Mouse (Mus musculus) intestine, embryonic 14.5 days (tissue): Measurements from ENCODE around the gene Rmdn2. TPM values are rescaled to one million over a fixed set of nuclear protein-coding genes. Genes with fewer than 3 reads are reported as not detected.

Experiments
- ATAC-seq: fragments of 200-750 bp; cut with Nextera tagmentation; replicated peaks from 2 replicates; pipeline ENCODE4 v1.8.0; 2017; ENCODE audit warnings: low read depth, moderate number of reproducible peaks, moderate TSS enrichment, moderate library complexity; ENCODE audit not compliant: low FRiP score, low TSS enrichment
- DNase-seq: peaks from one replicate; pipeline ENCODE4 v3.0.0-alpha.2; 2018; ENCODE audit warnings: low spot score
- H3K27ac ChIP-seq: fragments of 300-500 bp; sonication (generic); 2 replicates; pipeline ENCODE4 v1.5.1; 2014; ENCODE audit warnings: low read depth, mild to moderate bottlenecking, control low read depth
- H3K27me3 ChIP-seq: fragments of 300-500 bp; sonication (generic); replicated peaks from 2 replicates; pipeline ENCODE4 v1.6.1; 2014; ENCODE audit warnings: low read length, control low read depth; ENCODE audit not compliant: control insufficient read depth, insufficient read depth
- H3K36me3 ChIP-seq: fragments of 300-500 bp; sonication (generic); 2 replicates; pipeline ENCODE4 v1.6.1; 2014; ENCODE audit warnings: low read length, control low read depth; ENCODE audit not compliant: control insufficient read depth, insufficient read depth
- H3K4me1 ChIP-seq: fragments of 300-500 bp; sonication (generic); replicated peaks from 2 replicates; pipeline ENCODE4 v1.6.1; 2014; ENCODE audit warnings: low read length, control low read depth, mixed read lengths; ENCODE audit not compliant: control insufficient read depth, insufficient read depth
- H3K4me2 ChIP-seq: fragments of 300-500 bp; sonication (generic); 2 replicates; pipeline ENCODE4 v1.6.1; 2014; ENCODE audit warnings: low read length
- H3K4me3 ChIP-seq: fragments of 300-500 bp; sonication (generic); 2 replicates; pipeline ENCODE4 v1.5.1; 2014; ENCODE audit warnings: low read depth, low read length, control low read depth, mixed read lengths
- H3K9ac ChIP-seq: fragments of 300-500 bp; sonication (generic); 2 replicates; pipeline ENCODE4 v1.6.1; 2014; ENCODE audit warnings: mild to moderate bottlenecking, low read length
- H3K9me3 ChIP-seq: fragments of 300-500 bp; sonication (generic); 2 replicates; pipeline ENCODE4 v1.6.1; 2016; ENCODE audit warnings: low read length, control low read depth; ENCODE audit not compliant: control insufficient read depth
- WGBS: fragments of 180-500 bp; shearing (Covaris S2); extraction: QIAGEN DNeasy Blood & Tissue Kit; methylation state at CpG from one replicate; pipeline ENCODE4 v1.1.7; 2014; 5-methylcytosine and 5-hydroxymethylcytosine counted together
- polyA plus RNA-seq: library from polyadenylated mRNA; unstranded; fragments of >200 nt; fragmentation: Nextera tagmentation; extraction: Ambion mirVana; gene quantifications from 2 replicates; pipeline ENCODE4 v1.2.1, GENCODE M21; 2014

The Rmdn2 gene
- polyA plus RNA-seq, 1 experiment from 2014 or later, result 8.3 TPM

GRCm38 (mm10) chr17:79699197-79699596 lies 87.5 kb downstream of the Rmdn2 start:
- Histone ChIP-seq H3K36me3 (no peaks in the 10 kb centered on the region), H3K27ac (no peak overlapping the region)
- 21% methylated on average over 1 of the region's 1 CpGs for WGBS

DNA sequence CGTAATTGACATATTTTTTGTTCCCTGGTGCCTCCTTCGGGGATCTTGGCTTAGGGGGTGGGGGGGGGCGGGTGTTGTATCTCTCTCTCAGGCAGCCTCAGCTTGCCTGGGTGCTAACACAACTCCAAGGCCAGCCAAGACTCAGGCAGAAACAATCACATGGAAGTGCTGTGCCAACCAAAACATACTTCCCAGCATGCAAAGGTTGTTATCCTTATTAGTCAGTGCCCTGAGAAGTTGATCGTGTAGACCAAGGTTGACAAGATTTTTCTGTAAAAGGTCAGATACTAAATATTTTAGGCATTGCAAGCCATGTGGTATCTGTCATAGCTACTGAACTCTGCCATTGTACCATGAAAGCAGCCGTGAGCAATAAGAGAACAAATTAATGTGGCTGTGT lies 89.2 kb downstream of the Rmdn2 start:
- H3K9ac ChIP-seq, result no peak overlapping the region
- 80% methylated on average over 5 of the region's 5 CpGs for WGBS
- no peaks in the 10 kb centered on the region for H3K36me3 ChIP-seq
- no peaks in the 10 kb centered on the region for H3K9me3 ChIP-seq
- no peak overlapping the region for H3K27ac ChIP-seq
- DNase-seq (no peak), ATAC-seq (no peak)
- H3K27me3 ChIP-seq, result no peaks in the 10 kb centered on the region
- no peak overlapping the region for H3K4me3 ChIP-seq
- no peak overlapping the region for H3K4me2 ChIP-seq
- no peaks in the 10 kb centered on the region for H3K4me1 ChIP-seq

More at GRCm38 (mm10) chr17:79699197-79699596, 87.5 kb downstream of the Rmdn2 start:
- no peak for ATAC-seq
- Histone ChIP-seq H3K27me3 (no peaks in the 10 kb centered on the region), H3K9me3 (no peaks in the 10 kb centered on the region), H3K4me1 (no peaks in the 10 kb centered on the region), H3K4me3 (no peak overlapping the region), H3K9ac (no peak overlapping the region), H3K4me2 (no peak overlapping the region)
- no peak for DNase-seq

- Histone ChIP-seq H3K9me3 (no peaks in the 10 kb centered on the region), H3K27me3 (peaks cover 12% of the 10 kb centered on the region; the same call in 1 of the 2 replicates), H3K4me1 (no peaks in the 10 kb centered on the region), H3K9ac (no peak overlapping the region), H3K36me3 (no peaks in the 10 kb centered on the region), H3K4me2 (no peak overlapping the region), H3K4me3 (no peak overlapping the region), H3K27ac (no peak overlapping the region)
- ATAC-seq (no peak), DNase-seq (peak; percentile 35)
- 72% methylated on average over 9 of the region's 9 CpGs for WGBS
These were observed 94.2 kb downstream of the Rmdn2 start for GRCm38 (mm10) chr17:79705671-79706455.

DNA sequence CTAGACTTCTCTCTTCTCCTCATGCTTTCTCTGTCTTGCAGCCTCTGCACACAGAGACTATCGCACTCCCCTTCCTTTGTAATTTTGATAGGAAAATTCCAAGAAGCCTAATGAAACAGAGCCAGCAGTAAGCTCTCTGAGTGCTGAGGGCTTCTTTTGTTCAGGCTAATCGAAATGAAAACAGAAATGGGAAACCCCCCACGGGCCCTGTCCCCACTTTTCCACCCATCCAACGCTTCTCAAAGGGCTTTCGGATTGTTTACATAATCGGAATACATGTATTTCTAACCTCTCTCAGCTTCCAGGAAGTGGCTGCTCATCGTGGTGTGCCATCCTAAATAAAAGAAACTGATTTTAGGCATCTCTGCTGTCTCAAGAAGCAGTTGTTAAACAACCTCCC lies 96.5 kb downstream of the Rmdn2 start:
- Histone ChIP-seq H3K4me2 (no peak overlapping the region), H3K9me3 (no peaks in the 10 kb centered on the region), H3K4me3 (no peak overlapping the region), H3K27me3 (peaks cover 35% of the 10 kb centered on the region), H3K27ac (no peak overlapping the region), H3K9ac (no peak overlapping the region), H3K4me1 (0 out of 2 replicates have a peak, but pooled peaks cover 2% of the 10 kb centered on the region), H3K36me3 (no peaks in the 10 kb centered on the region)
- no peak for ATAC-seq
- DNase-seq, result peak; percentile 48
- WGBS, result 21% methylated on average over 7 of the region's 7 CpGs

- H3K36me3 ChIP-seq, result no peaks in the 10 kb centered on the region
These were observed 98.1 kb downstream of the Rmdn2 start for GRCm38 (mm10) chr17:79709718-79710117.

DNA sequence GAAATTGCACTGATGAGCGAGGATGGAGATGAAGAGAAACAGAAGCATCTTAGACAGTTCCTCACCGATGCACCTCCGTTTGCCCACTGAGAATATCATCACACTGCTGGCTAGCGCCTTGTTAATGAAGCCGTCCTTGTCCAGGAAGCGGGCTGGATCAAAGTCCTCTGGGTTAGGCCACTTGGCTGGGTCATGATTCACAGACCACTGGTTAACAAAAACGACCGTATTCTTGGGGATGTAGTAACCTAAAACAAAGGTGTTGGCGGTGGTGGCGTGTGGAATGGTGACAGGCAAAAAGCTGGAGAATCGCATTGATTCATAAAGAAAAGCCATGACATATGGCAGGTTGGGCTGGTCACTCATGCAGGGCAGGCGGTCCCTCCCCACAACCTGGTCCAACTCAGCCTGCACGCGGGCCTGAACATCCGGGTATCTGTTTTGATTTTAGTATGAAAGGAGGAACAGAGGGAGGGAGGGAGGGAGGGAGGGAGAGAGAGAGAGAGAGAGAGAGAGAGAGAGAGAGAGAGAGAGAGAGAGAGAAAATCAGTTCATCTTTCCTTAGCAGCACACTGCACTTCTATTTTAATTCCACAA lies 98.7 kb downstream of the Rmdn2 start:
- DNase-seq, result peak; percentile 54

More at GRCm38 (mm10) chr17:79709718-79710117, 98.1 kb downstream of the Rmdn2 start:
- ATAC-seq (no peak), DNase-seq (peak; percentile 16)
- Histone ChIP-seq H3K27me3 (peaks cover 51% of the 10 kb centered on the region), H3K27ac (no peak overlapping the region), H3K4me2 (no peak overlapping the region), H3K4me1 (peaks cover 15% of the 10 kb centered on the region), H3K9me3 (no peaks in the 10 kb centered on the region), H3K9ac (no peak overlapping the region), H3K4me3 (no peak overlapping the region)
- WGBS, result 63% methylated on average over 1 of the region's 1 CpGs

DNA sequence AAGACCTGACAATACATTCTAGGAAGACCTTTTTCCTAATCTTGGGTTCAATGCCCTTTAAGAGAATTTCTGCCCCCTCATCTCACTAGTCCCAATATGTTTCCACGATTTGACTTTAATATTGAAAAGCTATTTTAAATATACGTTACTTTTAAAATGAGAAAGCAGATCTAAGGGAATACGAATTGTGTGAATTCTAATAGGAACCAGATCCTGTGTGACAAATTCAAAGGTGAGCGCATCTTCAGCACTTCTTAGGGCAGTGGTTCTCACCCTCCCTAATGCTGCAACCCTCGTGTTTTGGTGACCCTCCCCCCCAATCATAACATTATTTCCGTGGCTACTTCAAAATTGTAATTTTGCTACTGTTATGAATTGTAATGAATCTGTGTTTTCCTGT lies 100.3 kb downstream of the Rmdn2 start:
- DNase-seq (no peak), ATAC-seq (no peak)
- Histone ChIP-seq H3K9me3 (no peaks in the 10 kb centered on the region), H3K4me3 (peak overlapping the region; percentile 51), H3K27ac (no peak overlapping the region), H3K36me3 (no peaks in the 10 kb centered on the region), H3K4me2 (peak overlapping the region; percentile 86), H3K9ac (no peak overlapping the region), H3K27me3 (peaks cover 64% of the 10 kb centered on the region), H3K4me1 (peaks cover 17% of the 10 kb centered on the region)
- WGBS, result 30% methylated on average over 6 of the region's 6 CpGs

More for the DNA sequence above, 98.7 kb downstream of the Rmdn2 start:
- peaks cover 17% of the 10 kb centered on the region for H3K4me1 ChIP-seq
- H3K4me2 ChIP-seq, result no peak overlapping the region
- H3K4me3 ChIP-seq, result no peak overlapping the region
- H3K27me3 ChIP-seq, result peaks cover 57% of the 10 kb centered on the region
- no peaks in the 10 kb centered on the region for H3K9me3 ChIP-seq
- H3K27ac ChIP-seq, result no peak overlapping the region
- ATAC-seq, result no peak
- no peak overlapping the region for H3K9ac ChIP-seq
- WGBS, result 25% methylated on average over 15 of the region's 15 CpGs
- H3K36me3 ChIP-seq, result no peaks in the 10 kb centered on the region

DNA sequence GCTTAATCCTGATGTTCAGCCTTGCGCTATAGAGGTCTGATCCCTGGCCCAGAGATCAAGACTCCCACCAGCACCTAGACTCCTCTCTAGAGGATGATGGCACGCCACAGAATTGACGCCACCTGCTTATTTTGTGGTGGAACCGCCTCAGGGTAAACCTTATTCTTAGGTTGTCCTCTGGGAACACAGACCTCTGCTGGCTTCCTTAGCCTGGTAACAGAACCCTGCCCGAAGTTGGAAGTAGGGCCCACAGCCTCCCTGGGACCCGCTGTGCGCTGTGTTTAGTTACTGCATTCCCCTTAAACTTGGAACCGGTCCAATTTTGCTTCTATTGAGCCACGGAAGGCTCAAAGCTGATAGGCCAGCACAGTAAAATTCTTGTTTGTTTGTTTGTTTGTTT lies 100.9 kb downstream of the Rmdn2 start:
- DNase-seq (peak; percentile 63), ATAC-seq (no peak)
- Histone ChIP-seq H3K9me3 (no peaks in the 10 kb centered on the region), H3K4me1 (peaks cover 17% of the 10 kb centered on the region), H3K4me3 (peak overlapping the region; percentile 51), H3K27ac (no peak overlapping the region), H3K9ac (0 out of 2 replicates have a peak overlapping the region, but pooled peaks have one; percentile 25), H3K4me2 (peak overlapping the region; percentile 86), H3K36me3 (no peaks in the 10 kb centered on the region), H3K27me3 (peaks cover 65% of the 10 kb centered on the region)
- WGBS, result 16% methylated on average over 9 of the region's 9 CpGs
